Mouse (Mus musculus): Measurements from ENCODE around the gene Adsl.
"Not testable (repeated sequence)": the region's sequence is repeated elsewhere in the genome, so short reads cannot be mapped to it uniquely, and the experiment has no call there.

Gene Adsl

DNA sequence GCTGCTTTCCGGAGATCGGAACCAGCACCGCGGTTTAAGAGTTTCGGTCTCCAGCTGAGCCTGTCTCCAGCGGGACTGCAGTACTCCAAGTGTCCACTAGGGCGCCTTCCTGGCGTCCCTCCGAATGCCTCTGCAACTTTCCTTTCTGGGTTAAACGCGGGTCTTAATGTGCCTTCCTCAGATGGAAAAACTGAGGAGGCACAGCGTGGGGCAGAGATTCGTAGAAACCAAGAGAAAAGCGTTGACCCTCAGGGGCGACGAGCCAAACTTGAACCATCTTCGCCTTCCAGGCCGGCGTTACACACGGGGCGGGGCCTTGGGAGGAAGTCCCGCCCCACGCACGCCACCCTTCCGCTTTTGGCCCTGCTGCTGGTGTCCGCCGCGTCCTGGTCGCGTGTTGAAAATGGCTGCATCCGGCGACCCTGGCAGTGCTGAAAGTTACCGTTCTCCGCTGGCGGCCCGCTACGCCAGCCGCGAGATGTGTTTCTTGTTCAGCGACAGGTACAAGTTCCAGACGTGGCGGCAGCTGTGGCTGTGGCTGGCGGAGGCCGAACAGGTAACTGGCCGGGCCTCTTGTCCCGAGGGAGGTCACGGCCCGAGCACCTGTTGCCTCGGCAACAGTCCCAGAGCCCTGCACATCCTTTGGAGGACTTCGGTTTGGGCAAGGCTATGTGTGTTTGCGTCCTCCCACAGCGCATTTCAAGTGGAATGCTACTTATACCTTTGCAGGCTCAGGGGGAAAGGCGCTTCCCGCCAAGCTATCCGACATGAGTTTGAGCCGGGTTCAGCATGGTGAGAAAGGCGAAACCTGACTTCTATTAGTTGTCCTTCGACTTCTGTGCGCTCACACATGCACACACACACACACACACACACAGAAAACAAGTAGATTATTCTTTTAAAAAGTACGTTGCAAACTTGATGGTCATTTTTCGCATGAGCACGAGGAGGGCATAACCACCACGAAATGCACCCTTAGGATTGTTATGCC is at the start of gene Adsl:
TSS of gene Adsl (plus strand) at position 346 of the 991 bp plus-strand sequence.
- peak; percentile 61 for DNase-seq (ENCODE audit: low spot score)

GRCm38 (mm10) chr15:80899806-80900205 is 48.5 kb upstream of the Adsl start:
- no peak for DNase-seq (ENCODE audit: low spot score)

DNA sequence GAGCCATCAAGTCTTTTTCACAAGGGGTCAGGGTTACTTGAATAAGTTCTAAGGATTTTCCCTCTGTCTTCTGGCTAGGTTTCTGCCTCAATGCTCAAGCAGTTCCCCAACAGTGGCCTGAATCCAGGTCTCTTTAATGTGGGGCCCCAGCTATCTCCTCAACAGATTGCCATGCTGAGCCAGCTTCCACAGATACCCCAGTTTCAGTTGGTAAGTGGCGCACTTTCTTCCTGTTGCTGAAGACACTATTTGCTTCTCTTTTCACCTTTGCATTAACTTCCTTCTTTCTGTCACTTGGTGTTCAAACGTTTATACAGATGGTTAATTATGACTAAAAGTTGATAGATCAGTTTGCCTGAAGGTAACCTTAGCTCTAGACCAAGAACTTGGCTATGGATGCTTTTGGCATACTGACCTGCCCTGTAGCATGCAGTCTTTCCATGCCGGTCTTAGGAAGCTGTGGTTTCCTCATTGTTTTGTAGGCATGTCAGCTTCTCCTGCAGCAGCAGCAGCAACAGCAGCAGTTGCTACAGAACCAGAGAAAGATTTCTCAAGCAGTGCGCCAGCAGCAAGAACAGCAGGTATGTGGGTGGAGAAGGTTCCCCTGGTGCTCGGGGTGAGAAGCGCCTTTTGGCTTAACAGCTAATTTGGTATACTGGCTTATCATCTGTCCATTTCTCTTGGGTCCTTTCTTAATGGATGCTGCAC is 46.3 kb upstream of the Adsl start:
- peak; percentile 16 for DNase-seq (ENCODE audit: low spot score)

DNA sequence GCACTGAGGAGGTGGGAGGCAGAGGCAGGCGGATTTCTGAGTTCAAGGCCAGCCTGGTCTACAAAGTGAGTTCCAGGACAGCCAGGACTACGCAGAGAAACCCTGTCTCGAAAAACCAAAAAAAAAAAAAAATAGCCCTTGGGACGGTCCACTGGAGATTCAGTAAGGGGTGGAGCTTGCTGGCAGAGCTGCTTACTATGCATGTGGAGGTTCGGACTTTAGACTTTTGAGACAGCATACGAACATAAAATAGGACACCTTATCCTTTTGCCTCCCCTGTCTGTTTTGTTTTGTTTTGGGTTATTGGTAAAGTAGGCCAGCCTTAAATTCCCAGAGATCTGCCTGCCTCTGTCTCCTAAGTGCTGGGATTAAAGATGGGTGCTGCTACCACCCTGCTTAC is 43.5 kb upstream of the Adsl start:
- not testable (repeated sequence) for DNase-seq (ENCODE audit: low spot score)

GRCm38 (mm10) chr15:80910183-80910582 is 38.1 kb upstream of the Adsl start:
- no peak for DNase-seq (ENCODE audit: low spot score)

- DNase-seq (ENCODE audit: low spot score) = no peak
These were observed 37.3 kb upstream of the Adsl start for GRCm38 (mm10) chr15:80910790-80911531.

DNA sequence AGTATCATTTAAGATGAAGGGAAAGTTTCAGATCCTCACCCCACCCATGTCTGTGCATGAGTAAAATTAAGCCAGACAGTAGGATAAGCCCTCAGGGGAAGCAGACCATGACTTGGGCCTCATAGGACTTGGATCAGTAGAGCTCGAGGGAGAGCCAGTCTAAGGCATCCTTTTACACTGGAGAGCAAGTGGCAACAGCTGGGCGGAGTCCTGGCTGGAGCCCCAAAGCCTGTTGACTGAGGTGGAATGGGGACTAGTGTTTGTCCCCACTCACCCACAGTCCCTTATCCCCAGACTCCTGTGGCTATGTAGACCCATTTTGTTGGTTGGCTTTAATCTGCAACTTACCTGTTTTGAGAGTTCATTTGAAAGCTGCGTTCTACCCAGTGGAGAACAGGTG is 36.1 kb upstream of the Adsl start:
- DNase-seq (ENCODE audit: low spot score) = no peak

DNA sequence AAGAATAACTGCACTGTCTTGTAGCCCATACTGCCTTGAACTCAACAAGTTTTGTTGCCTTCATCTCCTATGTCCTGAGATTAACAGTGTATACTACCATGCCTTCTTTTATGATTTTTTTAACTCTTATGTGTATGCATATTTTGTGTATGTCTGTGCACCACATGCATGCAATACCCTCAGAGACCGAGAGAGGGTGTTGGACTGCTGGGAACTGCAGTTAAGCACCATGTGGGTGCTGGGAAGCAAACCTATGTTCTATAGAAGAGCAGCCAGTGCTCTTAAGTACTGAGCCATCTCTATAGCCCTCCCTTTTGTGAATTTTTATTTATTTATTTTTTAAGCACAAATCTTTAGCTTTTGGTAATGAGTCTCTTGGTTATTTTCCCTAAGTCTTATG is 34.5 kb upstream of the Adsl start:
- no peak for DNase-seq (ENCODE audit: low spot score)

- DNase-seq (ENCODE audit: low spot score) = no peak
These were observed 32.4 kb upstream of the Adsl start for GRCm38 (mm10) chr15:80915850-80916249.

DNA sequence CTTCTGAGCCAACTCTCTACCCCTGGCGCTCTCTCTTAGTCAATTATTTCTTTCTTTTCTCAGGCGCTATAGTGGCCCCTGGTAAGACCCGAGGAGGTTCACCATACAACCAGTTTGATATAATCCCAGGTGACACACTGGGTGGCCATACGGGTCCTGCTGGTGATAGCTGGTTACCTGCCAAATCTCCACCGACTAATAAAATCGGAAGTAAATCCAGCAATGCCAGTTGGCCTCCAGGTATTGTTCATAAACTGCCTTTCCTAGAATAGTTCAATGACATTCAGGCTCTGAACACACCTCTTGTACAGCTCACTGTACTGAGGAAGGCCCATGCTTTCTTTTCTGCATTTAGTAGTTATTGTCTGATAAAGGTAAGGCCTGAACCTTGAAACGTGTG is 31.7 kb upstream of the Adsl start:
- DNase-seq (ENCODE audit: low spot score) = no peak

DNA sequence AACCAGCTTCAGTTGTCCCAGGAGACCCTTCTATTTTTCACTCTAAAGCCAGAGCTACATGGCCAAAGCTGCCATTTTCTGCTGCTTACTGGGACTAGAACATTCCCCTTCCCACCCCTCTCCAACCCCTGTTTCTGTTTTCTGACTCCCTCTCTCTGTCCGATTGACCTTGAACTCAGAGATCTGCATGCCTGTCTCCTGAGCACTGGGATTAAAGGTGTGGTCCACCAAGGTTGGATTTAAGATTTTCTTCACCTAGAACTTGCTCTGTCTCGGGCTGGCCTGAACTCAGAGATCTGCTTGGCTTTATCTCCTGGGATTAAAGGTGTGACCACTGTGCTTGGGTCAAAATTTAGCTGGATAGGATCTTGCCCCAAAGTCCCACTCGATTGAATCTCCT is 27.9 kb upstream of the Adsl start:
- no peak for DNase-seq (ENCODE audit: low spot score)

- DNase-seq (ENCODE audit: low spot score) = no peak
These were observed 26.5 kb upstream of the Adsl start for GRCm38 (mm10) chr15:80921781-80922180.

GRCm38 (mm10) chr15:80924211-80924610 is 24.1 kb upstream of the Adsl start:
- no peak for DNase-seq (ENCODE audit: low spot score)

GRCm38 (mm10) chr15:80928811-80929355 is 19.4 kb upstream of the Adsl start:
- DNase-seq (ENCODE audit: low spot score) = no peak

DNA sequence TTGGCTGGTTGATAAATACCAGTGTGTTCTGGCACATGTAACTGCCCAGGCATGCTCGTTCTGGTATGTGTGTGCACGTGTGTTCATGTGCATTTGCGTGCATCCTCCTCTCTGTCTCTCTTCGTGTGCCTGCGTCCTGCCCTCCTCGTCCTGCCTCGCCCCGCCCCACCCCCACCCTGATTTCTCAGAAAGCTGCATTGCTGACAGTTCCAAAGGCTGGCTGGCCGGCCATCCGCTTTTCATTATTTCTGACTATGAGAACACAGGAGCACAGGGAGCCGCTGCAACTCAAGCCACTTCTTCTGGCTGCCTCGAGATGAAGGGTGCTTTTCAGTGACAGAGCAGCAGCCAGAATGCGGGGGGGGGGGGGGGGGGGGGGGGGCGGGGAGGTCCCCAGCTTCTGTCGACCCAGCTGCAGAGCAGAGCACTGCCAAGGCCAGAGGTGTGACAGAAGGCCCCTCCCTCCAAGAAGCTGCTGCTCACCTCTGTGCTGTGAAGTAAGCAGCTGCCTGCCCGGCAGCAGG is 18.2 kb upstream of the Adsl start:
- DNase-seq (ENCODE audit: low spot score) = no peak

DNA sequence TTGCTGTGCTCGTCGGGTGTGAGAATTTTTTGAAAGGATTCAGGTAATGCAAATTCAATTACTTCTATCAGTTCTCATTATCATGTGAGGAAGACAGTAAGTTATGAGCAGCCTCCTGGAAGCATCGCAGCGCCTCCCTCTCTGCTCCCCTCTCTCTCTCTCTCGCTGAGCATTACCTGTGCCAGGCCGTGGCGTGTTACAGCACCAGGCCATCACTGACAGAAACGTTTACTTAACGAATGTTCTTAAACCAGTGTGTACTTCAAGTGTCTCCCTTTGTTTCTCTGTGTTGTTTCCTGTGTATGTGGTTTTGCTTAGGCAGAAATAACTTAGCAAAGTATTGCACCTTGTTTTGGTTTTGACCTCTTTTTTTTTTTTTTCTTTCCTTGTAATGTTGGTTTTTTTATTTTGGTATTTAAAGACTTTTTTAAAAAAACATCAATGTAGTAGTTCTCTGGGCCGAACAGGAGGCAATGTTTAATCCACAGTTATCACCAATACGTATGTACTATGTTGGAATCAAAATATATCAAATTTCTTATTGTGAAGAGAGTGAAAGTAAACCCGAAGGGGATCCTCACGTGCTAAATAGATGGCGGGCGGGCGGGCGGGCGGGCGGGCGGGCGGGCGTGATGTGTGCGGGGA is 17.5 kb upstream of the Adsl start:
- not testable (repeated sequence) for DNase-seq (ENCODE audit: low spot score)

DNA sequence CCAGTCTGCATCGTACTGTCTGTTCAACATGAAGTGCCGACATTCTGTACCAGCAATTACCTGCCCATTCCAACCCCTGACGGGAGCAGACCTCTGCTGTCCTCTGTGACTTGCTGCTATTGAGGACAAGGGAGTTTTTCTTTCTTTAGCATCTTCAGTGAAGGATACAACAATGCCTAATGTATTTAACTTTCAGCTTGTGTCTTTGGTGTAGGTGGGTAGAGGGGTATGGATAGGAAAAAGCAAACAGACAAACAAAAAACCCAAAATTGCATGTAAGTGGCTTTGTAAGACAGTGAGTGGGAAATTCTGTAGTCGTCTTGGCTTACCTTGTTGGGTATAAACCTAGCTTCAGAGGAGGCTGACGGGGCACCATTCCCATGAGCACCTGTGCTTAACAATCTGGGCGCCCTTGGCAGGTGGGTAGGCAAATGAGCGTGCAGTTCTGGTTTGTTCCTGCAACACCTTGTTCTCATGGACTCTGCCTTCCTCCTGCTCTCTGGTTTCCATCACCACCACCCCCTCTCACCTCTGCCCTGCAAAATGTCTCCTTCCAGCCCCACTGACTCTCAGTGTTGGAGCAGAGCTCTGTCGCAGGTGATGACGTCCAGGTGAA is 16.8 kb upstream of the Adsl start:
- DNase-seq (ENCODE audit: low spot score) = no peak

- DNase-seq (ENCODE audit: low spot score) = no peak
These were observed 13.4 kb upstream of the Adsl start for GRCm38 (mm10) chr15:80934841-80935240.

GRCm38 (mm10) chr15:80936686-80937085 is 11.6 kb upstream of the Adsl start:
- DNase-seq (ENCODE audit: low spot score) = no peak

GRCm38 (mm10) chr15:80938615-80939014 is 9.7 kb upstream of the Adsl start:
- DNase-seq (ENCODE audit: low spot score) = no peak

DNA sequence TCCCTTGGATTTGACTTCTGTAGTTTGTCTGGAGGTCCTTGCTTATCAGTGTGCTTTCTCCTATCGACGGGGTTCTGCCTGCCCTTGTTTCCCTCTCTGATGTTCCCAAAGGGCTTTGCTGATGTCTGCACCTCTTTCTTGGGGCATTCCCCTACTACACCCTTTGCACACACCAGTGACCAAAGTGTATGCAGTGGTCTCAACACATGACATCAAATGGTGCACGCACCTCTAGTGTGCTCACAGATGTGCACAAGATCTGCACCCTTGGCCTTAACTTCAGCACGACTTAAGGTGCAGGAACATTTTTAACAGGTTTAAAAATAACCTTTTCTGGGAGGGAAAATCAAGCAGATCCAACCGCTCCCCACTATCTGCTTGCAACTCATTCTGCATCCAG is 8.9 kb upstream of the Adsl start:
- no peak for DNase-seq (ENCODE audit: low spot score)
